Mouse (Mus musculus) heart, adult 2 months (tissue): ENCODE data around the gene Ppm1h.

Source experiments
- CTCF ChIP-seq: fragments of 200-600 bp; IDR thresholded peaks from 2 replicates; pipeline ENCODE4 v1.8.1; 2022; ENCODE audit warnings: antibody characterized with exemption, mild to moderate bottlenecking, moderate library complexity
- POLR2A ChIP-seq: fragments of 200-500 bp; IDR thresholded peaks from 2 replicates; pipeline ENCODE4 v1.6.1; 2011; ENCODE audit warnings: mild to moderate bottlenecking, low read depth, low read length, control low read depth; ENCODE audit not compliant: insufficient read depth

- TF ChIP-seq CTCF (no peak), POLR2A (no peak)
These were observed 122.2 kb downstream of the Ppm1h start for GRCm38 (mm10) chr10:122800732-122801110.
